Mouse (Mus musculus): ENCODE data around the gene Pdyn.

GRCm38 (mm10) chr2:129713026-129713544 is 13.4 kb upstream of the Pdyn start:
- TF ChIP-seq CTCF (IDR thresholded peaks at IDR 0.05; ENCODE audit: low read depth, low read length) = no peak
- no peak for TF ChIP-seq POLR2A (IDR thresholded peaks at IDR 0.05; ENCODE audit: insufficient read depth, low read length)

Measured in ES-Bruce4 (cell line).